Mouse (Mus musculus) embryonic stem cell, embryonic (primary cell): ENCODE measurements around the gene Igfbp7.

Experiments
- CTCF ChIA-PET, 4 experiments: fragments of 300-600 bp in 2 of 4; fragments of 350-600 bp in 2 of 4; sonication (Branson Sonifier 250); formaldehyde crosslinking; loops; one replicate each; lab custom pipeline; 2022; ENCODE audit warnings: inconsistent platforms in 2 of 4; lab: Charles Lee
- POLR2A ChIA-PET, 4 experiments: fragments of 300-600 bp in 2 of 4; fragments of 350-600 bp in 2 of 4; sonication (Branson Sonifier 250); formaldehyde crosslinking; loops; one replicate each; lab custom pipeline; 2022; ENCODE audit warnings: antibody characterized with exemption in 4 of 4, inconsistent platforms in 1 of 4; lab: Charles Lee

Gene Igfbp7

GRCm38 (mm10) chr5:77407341-77408298 is at the start of gene Igfbp7:
Gene Igfbp7 (minus strand): TSS chr5:77408041.
- ChIA-PET POLR2A (no interaction called here), CTCF (interaction anchor here in 3 of 4 experiments (0.6 to 1.9 kb wide), 3 partner anchors 53 to 205 kb away, joined by 3 to 6 read pairs (median 3); no protein-coding TSS in a partner anchor)

- POLR2A ChIA-PET, result no interaction called here
- CTCF ChIA-PET, result interaction anchor here in 1 of 4 experiments (0.9 kb wide), 1 partner anchor 8 kb away, joined by 3 read pairs; no protein-coding TSS in a partner anchor
These were observed 44.3 kb upstream of the Igfbp7 start for GRCm38 (mm10) chr5:77452103-77452502.

- CTCF ChIA-PET, result no interaction called here
- POLR2A ChIA-PET, result no interaction called here
These were observed 41.7 kb upstream of the Igfbp7 start for GRCm38 (mm10) chr5:77449531-77449930.

GRCm38 (mm10) chr5:77445431-77445830 is 37.6 kb upstream of the Igfbp7 start:
- ChIA-PET POLR2A (no interaction called here), CTCF (interaction anchor here in 1 of 4 experiments (0.6 kb wide), 1 partner anchor 357 kb away, joined by 3 read pairs; no protein-coding TSS in a partner anchor)

GRCm38 (mm10) chr5:77443889-77444573 is 36.2 kb upstream of the Igfbp7 start:
- ChIA-PET CTCF (interaction anchor here in 3 of 4 experiments (0.6 to 1.5 kb wide), 3 partner anchors 16 to 383 kb away, joined by 4 to 5 read pairs (median 4); no protein-coding TSS in a partner anchor), POLR2A (no interaction called here)

- CTCF ChIA-PET, result interaction anchor here in 1 of 4 experiments (0.6 kb wide), 1 partner anchor 17 kb away, joined by 4 read pairs; no protein-coding TSS in a partner anchor
- POLR2A ChIA-PET, result no interaction called here
These were observed 35.2 kb upstream of the Igfbp7 start for GRCm38 (mm10) chr5:77442856-77443623.

GRCm38 (mm10) chr5:77436308-77436707 is 28.5 kb upstream of the Igfbp7 start:
- POLR2A ChIA-PET, result no interaction called here
- CTCF ChIA-PET, result interaction anchor here in 1 of 4 experiments (1.2 kb wide), 1 partner anchor 24 kb away, joined by 3 read pairs; no protein-coding TSS in a partner anchor

GRCm38 (mm10) chr5:77434060-77434459 is 26.2 kb upstream of the Igfbp7 start:
- POLR2A ChIA-PET, result interaction anchor here in 1 of 4 experiments (1.3 kb wide), 1 partner anchor 70 kb away, joined by 3 read pairs; no protein-coding TSS in a partner anchor
- CTCF ChIA-PET, result no interaction called here

GRCm38 (mm10) chr5:77433561-77433960 is 25.7 kb upstream of the Igfbp7 start:
- ChIA-PET POLR2A (interaction anchor here in 1 of 4 experiments (1.3 kb wide), 1 partner anchor 69 kb away, joined by 3 read pairs; no protein-coding TSS in a partner anchor), CTCF (interaction anchor here in 2 of 4 experiments (0.6 kb wide), 2 partner anchors 83 to 213 kb away, joined by 3 read pairs; no protein-coding TSS in a partner anchor)

- ChIA-PET CTCF (interaction anchor here in 2 of 4 experiments (0.6 kb wide), 2 partner anchors 82 to 214 kb away, joined by 3 read pairs; no protein-coding TSS in a partner anchor), POLR2A (no interaction called here)
These were observed 25.3 kb upstream of the Igfbp7 start for GRCm38 (mm10) chr5:77433119-77433518.

- POLR2A ChIA-PET, result no interaction called here
These were observed 24.6 kb upstream of the Igfbp7 start for GRCm38 (mm10) chr5:77432446-77432845.

GRCm38 (mm10) chr5:77431068-77431467 is 23.2 kb upstream of the Igfbp7 start:
- POLR2A ChIA-PET, result no interaction called here
- CTCF ChIA-PET, result no interaction called here

More at GRCm38 (mm10) chr5:77432446-77432845, 24.6 kb upstream of the Igfbp7 start:
- CTCF ChIA-PET, result no interaction called here

- CTCF ChIA-PET, result no interaction called here
- POLR2A ChIA-PET, result no interaction called here
These were observed 22.6 kb upstream of the Igfbp7 start for GRCm38 (mm10) chr5:77430471-77430870.

GRCm38 (mm10) chr5:77430049-77430448 is 22.2 kb upstream of the Igfbp7 start:
- POLR2A ChIA-PET, result interaction anchor here in 1 of 4 experiments (2.0 kb wide), 1 partner anchor 24 kb away, joined by 4 read pairs; no protein-coding TSS in a partner anchor
- CTCF ChIA-PET, result interaction anchor here in 1 of 4 experiments (0.7 kb wide), 1 partner anchor 170 kb away, joined by 3 read pairs; no protein-coding TSS in a partner anchor

GRCm38 (mm10) chr5:77428526-77428925 is 20.7 kb upstream of the Igfbp7 start:
- POLR2A ChIA-PET, result interaction anchor here in 2 of 4 experiments (1.2 to 2.0 kb wide), 2 partner anchors 22 to 37 kb away, joined by 3 to 4 read pairs; no protein-coding TSS in a partner anchor
- CTCF ChIA-PET, result no interaction called here

GRCm38 (mm10) chr5:77427986-77428385 is 20.1 kb upstream of the Igfbp7 start:
- POLR2A ChIA-PET, result interaction anchor here in 1 of 4 experiments (1.2 kb wide), 1 partner anchor 36 kb away, joined by 3 read pairs; no protein-coding TSS in a partner anchor

GRCm38 (mm10) chr5:77425721-77426500 is 18.1 kb upstream of the Igfbp7 start:
- ChIA-PET POLR2A (no interaction called here), CTCF (no interaction called here)

More at GRCm38 (mm10) chr5:77427986-77428385, 20.1 kb upstream of the Igfbp7 start:
- CTCF ChIA-PET, result no interaction called here
